Mouse (Mus musculus) hindbrain, embryonic 13.5 days (tissue): ENCODE results near the gene Capn2. TPM values are rescaled to one million over a fixed set of nuclear protein-coding genes. Genes with fewer than 3 reads are reported as not detected.

Experiments used
- ATAC-seq: fragments of 200-750 bp; cut with Nextera tagmentation; 2 replicates; pipeline ENCODE4 v1.8.0; 2017; ENCODE audit warnings: moderate TSS enrichment; ENCODE audit not compliant: low FRiP score
- H3K27ac ChIP-seq: fragments of 300-500 bp; sonication (generic); 2 replicates; pipeline ENCODE4 v1.5.1; 2015; ENCODE audit warnings: inconsistent platforms, mild to moderate bottlenecking, moderate library complexity
- H3K27me3 ChIP-seq: fragments of 300-500 bp; sonication (generic); 2 replicates; pipeline ENCODE4 v1.6.1; 2015; ENCODE audit warnings: mild to moderate bottlenecking, inconsistent platforms
- H3K36me3 ChIP-seq: fragments of 300-500 bp; sonication (generic); 2 replicates; pipeline ENCODE4 v1.6.1; 2015; ENCODE audit warnings: mild to moderate bottlenecking, inconsistent platforms
- H3K4me1 ChIP-seq: fragments of 300-500 bp; sonication (generic); replicated peaks from 2 replicates; pipeline ENCODE4 v1.6.1; 2015; ENCODE audit warnings: inconsistent platforms
- H3K4me2 ChIP-seq: fragments of 300-500 bp; sonication (generic); 2 replicates; pipeline ENCODE4 v1.6.1; 2015; ENCODE audit warnings: inconsistent platforms, mild to moderate bottlenecking, moderate library complexity
- H3K4me3 ChIP-seq: fragments of 300-500 bp; sonication (generic); 2 replicates; pipeline ENCODE4 v1.5.1; 2015; ENCODE audit warnings: mild to moderate bottlenecking, inconsistent platforms
- H3K9ac ChIP-seq: fragments of 300-500 bp; sonication (generic); 2 replicates; pipeline ENCODE4 v1.6.1; 2015; ENCODE audit warnings: mild to moderate bottlenecking, inconsistent platforms
- H3K9me3 ChIP-seq: fragments of 300-500 bp; sonication (generic); 2 replicates; pipeline ENCODE4 v1.6.1; 2016; ENCODE audit warnings: inconsistent platforms
- WGBS: fragments of 180-500 bp; shearing (Covaris S2); methylation state at CpG from one replicate; pipeline ENCODE4 v1.1.7; 2015; 5-methylcytosine and 5-hydroxymethylcytosine counted together
- polyA plus RNA-seq: library from polyadenylated mRNA; unstranded; fragments of >200 nt; fragmentation: Nextera tagmentation; extraction: Ambion mirVana; gene quantifications from 2 replicates; pipeline ENCODE4 v1.2.1, GENCODE M21; 2015

The Capn2 gene
- polyA plus RNA-seq, 1 experiment from 2014 or later: 85.0 TPM

DNA sequence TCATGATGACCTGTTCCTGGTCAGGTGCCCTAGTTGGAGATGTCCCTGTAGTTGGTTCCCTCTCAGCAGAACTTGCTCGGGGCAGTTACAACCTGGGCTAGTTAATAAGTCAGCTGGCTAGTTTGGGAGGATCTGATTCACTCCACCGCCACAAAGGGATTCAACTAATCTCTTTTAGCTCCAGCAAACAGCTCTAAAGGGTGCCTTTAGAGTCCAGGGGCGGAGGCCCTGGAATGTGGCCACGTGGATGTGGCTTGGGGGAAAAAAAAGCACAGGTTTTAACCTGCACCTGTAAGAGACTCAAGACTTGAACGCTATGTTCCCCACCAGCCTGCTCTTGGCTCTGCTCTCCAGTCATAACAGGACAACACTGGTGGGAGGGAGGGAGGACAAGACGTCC lies 20.7 kb downstream of the Capn2 start:
- H3K4me1 ChIP-seq: peaks cover 18% of the 10 kb centered on the region
- no peak overlapping the region for H3K4me3 ChIP-seq
- H3K9me3 ChIP-seq: no peaks in the 10 kb centered on the region
- ATAC-seq: no peak
- H3K36me3 ChIP-seq: peaks cover 4% of the 10 kb centered on the region; the same call in 1 of the 2 replicates
- no peak overlapping the region for H3K9ac ChIP-seq
- H3K27me3 ChIP-seq: no peaks in the 10 kb centered on the region
- H3K27ac ChIP-seq: no peak overlapping the region
- WGBS: 71% methylated on average over 6 of the region's 6 CpGs
- H3K4me2 ChIP-seq: no peak overlapping the region

DNA sequence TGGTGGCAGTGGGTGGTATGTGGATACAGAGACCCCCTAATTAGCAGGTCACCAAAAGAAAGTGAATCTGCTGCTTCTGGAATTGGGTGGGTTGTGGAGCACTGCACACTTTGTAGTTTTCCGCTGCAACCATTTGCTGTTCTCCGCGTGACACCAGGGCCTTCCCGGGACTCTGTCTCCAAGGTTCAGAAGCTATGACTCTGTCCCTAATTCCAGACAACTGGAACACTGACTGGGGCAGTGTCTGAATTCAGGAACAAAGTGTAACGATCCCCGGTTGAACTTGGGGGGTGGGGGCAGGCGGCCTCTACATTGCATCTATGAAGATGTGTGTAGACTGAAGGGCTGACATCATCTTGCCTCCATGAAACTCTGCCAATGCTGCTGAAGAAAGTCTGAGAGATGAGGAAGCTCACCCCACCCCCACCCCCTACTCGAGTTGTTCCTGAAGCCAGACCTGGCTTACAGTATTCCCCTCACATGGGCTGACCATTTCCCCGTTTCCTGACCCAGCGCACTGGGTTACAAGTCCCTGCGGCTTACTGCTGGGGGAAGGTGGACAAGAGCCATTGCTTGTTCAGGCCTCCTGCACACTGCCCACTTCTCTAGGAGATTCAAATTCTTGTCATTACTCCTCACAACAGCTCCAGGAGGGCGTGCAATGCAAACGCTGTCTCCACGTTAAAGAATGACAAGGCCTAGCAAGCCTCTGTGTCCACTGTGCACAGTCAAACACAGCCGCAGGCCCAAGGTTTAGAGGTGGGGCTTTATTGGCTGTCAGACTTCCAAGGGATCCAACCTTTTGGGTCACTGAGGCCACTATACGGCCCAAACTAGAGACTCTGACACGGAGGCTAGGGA lies 22.9 kb downstream of the Capn2 start:
- peaks cover 23% of the 10 kb centered on the region for H3K4me1 ChIP-seq
- no peak overlapping the region for H3K4me3 ChIP-seq
- no peaks in the 10 kb centered on the region for H3K9me3 ChIP-seq
- peaks cover 18% of the 10 kb centered on the region for H3K36me3 ChIP-seq
- no peak for ATAC-seq
- H3K27ac ChIP-seq: peak overlapping the region; percentile 13; the same call in 1 of the 2 replicates
- no peak overlapping the region for H3K9ac ChIP-seq
- no peaks in the 10 kb centered on the region for H3K27me3 ChIP-seq
- WGBS: 80% methylated on average over 17 of the region's 17 CpGs
- H3K4me2 ChIP-seq: no peak overlapping the region

DNA sequence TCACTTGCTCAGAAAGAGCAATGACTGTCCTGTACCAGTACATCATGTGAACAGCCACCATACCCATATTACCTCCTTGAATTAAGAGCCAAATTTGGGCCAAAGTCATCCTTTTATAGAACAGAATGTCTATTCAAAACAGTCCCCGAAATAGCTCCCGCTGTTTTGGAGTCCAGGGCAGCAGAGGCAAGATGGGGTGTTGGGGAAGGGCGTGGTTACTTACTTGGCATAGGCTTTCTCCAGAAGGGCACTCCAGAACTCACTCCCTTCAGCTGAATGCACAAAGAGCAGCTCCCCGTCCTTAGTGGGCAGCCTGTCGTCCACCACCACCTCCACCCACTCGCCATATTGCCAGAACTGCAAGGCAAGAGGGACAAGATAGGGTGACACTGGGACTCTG lies 25.6 kb downstream of the Capn2 start:
- Histone ChIP-seq H3K27ac (no peak overlapping the region), H3K9ac (no peak overlapping the region), H3K27me3 (no peaks in the 10 kb centered on the region), H3K4me3 (no peak overlapping the region), H3K9me3 (no peaks in the 10 kb centered on the region), H3K4me2 (no peak overlapping the region), H3K4me1 (peaks cover 19% of the 10 kb centered on the region), H3K36me3 (peaks cover 44% of the 10 kb centered on the region)
- ATAC-seq: no peak
- WGBS: 93% methylated on average over 6 of the region's 6 CpGs

DNA sequence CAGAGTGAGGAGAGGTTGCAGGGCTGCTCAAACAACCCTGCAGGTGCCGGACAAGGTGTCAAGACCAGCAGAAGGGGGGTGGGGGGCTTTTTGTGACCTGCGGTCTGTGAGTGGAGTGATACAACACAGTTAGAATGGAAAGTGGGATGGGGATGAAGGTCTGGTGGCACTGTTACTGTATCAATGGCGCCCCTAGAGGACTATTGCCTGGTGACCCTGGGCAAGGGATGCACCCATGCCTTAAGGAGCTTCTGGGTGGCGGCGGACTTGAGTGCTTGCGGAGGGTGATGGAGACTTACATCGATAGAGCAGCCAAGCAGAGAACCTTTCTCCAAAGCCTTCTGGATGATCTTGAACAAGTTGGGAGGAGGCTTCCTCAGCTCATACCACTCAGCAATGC lies 26.8 kb downstream of the Capn2 start:
- Histone ChIP-seq H3K4me3 (no peak overlapping the region), H3K27ac (no peak overlapping the region), H3K4me1 (peaks cover 19% of the 10 kb centered on the region), H3K27me3 (no peaks in the 10 kb centered on the region), H3K9me3 (no peaks in the 10 kb centered on the region), H3K36me3 (peaks cover 54% of the 10 kb centered on the region), H3K4me2 (no peak overlapping the region), H3K9ac (no peak overlapping the region)
- no peak for ATAC-seq
- 84% methylated on average over 7 of the region's 7 CpGs for WGBS

DNA sequence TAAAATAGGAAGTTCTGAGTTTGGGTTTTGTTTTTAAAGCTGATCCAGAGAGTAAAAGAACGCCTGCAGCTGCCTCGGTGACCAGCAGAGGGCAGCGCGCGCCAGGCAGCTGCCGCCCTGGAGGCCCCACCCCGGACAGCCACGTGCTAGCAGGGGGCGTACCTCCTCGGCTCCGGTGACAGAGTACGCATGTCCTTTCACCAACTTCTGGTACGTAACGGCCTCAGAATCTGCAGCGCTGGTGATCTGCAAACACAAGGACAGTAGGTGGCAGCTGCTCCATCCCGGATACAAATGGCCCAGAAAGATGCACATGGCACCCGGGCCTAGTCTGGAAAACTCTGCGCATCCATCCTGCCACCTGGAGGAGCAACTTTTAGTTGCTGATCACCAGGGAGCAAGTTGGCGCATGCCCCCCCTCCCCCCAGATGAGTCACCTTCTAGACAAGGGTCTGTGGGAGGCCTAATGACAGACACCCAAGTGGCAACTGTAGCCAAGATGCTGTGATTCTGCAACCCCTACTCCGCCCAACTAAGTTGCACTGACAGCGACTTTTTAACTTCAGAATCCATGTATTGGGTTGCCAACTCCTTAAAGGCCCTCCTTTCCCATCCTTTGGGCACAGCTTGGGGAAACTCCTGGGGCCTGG lies 27.5 kb downstream of the Capn2 start:
- Histone ChIP-seq H3K36me3 (peaks cover 61% of the 10 kb centered on the region), H3K9ac (peak overlapping the region; percentile 51; the same call in 1 of the 2 replicates), H3K9me3 (no peaks in the 10 kb centered on the region), H3K27ac (peak overlapping the region; percentile 66), H3K27me3 (no peaks in the 10 kb centered on the region), H3K4me1 (peaks cover 17% of the 10 kb centered on the region), H3K4me2 (peak overlapping the region; percentile 52), H3K4me3 (peak overlapping the region; percentile 24; the same call in 1 of the 2 replicates)
- peak; percentile 91 for ATAC-seq
- 11% methylated on average over 21 of the region's 21 CpGs for WGBS

DNA sequence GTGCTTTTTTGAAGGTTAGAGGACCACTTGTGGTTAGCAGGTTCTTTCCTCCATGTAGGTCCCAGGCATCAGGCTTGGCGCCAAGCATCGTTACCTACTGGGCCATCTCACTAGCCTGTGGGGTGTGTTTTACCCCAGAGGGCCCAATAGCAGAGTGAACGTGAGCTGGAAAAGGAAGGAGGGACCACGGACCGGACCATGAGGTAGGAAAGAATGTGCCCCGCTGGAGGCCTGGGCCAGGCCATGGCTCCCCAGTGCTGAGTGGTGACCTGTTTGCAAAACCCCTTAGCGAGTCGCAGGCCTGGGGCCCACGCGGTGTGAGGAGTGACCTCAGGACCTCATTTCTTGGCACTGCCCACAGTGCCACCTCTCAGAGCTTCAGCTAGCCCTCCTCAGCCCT lies 28.9 kb downstream of the Capn2 start:
- ATAC-seq: no peak
- no peaks in the 10 kb centered on the region for H3K9me3 ChIP-seq

DNA sequence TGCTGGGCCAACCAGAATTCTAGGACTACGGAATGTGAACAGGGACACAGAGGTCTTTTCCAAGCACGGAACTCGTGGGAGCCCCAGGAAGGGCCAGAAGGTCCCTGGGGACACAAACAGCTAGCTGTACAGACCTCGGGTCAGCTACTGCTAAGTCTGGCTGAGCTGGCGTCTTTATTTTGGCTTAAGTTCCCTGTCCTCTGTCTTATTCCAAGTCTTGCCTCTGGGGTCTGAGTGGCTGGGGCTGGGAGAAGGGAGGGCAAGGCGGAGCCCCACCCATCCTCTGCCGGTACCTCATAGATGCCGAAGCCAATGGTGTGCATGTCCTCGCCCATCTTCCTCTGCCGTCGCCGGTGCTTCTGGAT lies 33.5 kb downstream of the Capn2 start:
- Histone ChIP-seq H3K4me1 (no peaks in the 10 kb centered on the region), H3K36me3 (peaks cover 94% of the 10 kb centered on the region)
- WGBS: 91% methylated on average over 12 of the region's 12 CpGs

More for the DNA sequence above, 28.9 kb downstream of the Capn2 start:
- H3K36me3 ChIP-seq: peaks cover 74% of the 10 kb centered on the region
- no peak overlapping the region for H3K9ac ChIP-seq
- H3K4me2 ChIP-seq: no peak overlapping the region
- H3K27me3 ChIP-seq: no peaks in the 10 kb centered on the region
- WGBS: 94% methylated on average over 10 of the region's 10 CpGs
- H3K27ac ChIP-seq: no peak overlapping the region
- peaks cover 6% of the 10 kb centered on the region; the same call in 1 of the 2 replicates for H3K4me1 ChIP-seq
- no peak overlapping the region for H3K4me3 ChIP-seq

DNA sequence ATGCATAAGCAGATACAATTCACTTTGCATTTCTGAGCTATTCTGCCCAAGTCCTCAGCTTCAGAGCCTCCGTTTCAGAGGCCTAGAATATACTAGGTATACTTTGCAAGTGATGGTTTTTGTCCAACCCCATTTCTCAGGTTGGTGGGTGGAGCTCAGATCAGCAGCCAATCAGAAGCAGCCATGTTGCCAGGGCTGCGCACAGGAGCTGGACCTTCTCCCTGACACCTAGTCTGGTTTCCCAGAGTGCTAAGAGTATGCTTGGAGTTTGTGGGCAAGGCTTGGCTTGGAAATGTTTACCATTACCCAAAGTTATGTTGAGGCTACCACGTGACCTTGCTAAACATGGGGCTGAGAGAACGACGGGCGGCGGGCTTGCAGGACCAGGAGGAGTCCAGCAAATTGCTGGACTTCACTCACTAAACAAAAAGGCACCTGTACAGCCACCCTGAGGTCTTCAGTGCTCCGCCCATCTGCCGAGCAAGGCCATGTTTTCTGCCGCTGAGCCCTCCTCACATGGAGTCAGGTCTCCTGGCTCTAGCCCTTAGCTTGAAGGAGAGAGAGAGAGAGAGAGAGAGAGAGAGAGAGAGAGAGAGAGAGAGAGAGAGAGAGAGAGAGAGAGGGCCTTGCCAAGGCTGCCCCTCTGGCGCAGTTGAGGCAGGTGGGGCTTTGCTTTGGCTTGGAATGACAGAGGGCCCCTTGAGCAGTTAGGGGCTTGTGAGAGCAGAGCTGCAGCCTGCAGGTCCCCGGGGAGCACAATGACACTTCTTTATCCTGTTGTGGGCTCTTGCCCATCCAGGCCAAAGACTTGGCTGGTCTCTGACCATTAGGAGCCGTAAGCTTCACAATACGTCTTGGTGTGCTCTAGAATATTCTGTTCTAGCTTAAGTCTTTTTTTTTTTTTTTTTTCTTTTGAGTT lies 34.2 kb downstream of the Capn2 start:
- H3K36me3 ChIP-seq: peaks cover 93% of the 10 kb centered on the region
- no peaks in the 10 kb centered on the region for H3K4me1 ChIP-seq
- no peak overlapping the region for H3K4me2 ChIP-seq
- H3K27ac ChIP-seq: no peak overlapping the region
- 92% methylated on average over 14 of the region's 14 CpGs for WGBS
- H3K9ac ChIP-seq: no peak overlapping the region
- ATAC-seq: no peak
- H3K27me3 ChIP-seq: no peaks in the 10 kb centered on the region
- no peak overlapping the region for H3K4me3 ChIP-seq
- no peaks in the 10 kb centered on the region for H3K9me3 ChIP-seq

More for the DNA sequence above, 33.5 kb downstream of the Capn2 start:
- Histone ChIP-seq H3K4me2 (no peak overlapping the region), H3K27me3 (no peaks in the 10 kb centered on the region), H3K9ac (no peak overlapping the region), H3K4me3 (no peak overlapping the region), H3K27ac (no peak overlapping the region), H3K9me3 (no peaks in the 10 kb centered on the region)
- no peak for ATAC-seq

DNA sequence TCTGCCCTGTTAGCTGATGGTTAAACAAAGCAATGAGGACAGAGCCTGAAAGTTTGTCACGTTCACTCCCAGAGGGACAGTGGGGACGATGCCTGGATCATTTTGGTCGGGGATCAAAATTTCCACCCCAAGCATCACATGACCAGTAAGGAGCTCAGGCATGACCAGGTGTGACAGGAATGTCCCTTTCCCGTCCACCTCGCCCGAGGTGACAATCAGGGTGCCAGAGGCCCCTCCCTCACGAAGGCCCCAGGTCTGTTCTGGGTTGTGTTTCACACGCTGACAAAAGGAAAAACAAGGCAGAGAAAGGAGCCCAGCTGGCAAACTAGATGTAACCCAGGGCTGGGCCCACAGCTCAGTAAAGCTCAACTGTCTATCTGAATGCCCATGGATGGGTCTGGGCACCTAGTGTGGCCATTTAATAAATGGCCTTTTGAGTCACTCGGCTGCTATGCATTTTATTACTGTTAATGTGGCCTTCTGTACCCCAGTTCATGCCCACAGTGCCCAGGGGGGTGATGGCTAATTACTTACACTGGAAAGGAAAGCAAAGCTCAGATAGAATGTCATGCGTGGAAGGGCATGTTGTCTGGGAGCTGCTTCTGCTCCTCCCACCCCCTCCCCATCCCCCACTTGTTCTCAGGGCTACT lies 35.6 kb downstream of the Capn2 start:
- peaks cover 93% of the 10 kb centered on the region for H3K36me3 ChIP-seq
- H3K27me3 ChIP-seq: no peaks in the 10 kb centered on the region
- ATAC-seq: no peak
- 85% methylated on average over 10 of the region's 10 CpGs for WGBS
- no peaks in the 10 kb centered on the region for H3K9me3 ChIP-seq
- no peak overlapping the region for H3K4me3 ChIP-seq
- no peaks in the 10 kb centered on the region for H3K4me1 ChIP-seq
- H3K9ac ChIP-seq: no peak overlapping the region
- no peak overlapping the region for H3K27ac ChIP-seq
- H3K4me2 ChIP-seq: no peak overlapping the region

DNA sequence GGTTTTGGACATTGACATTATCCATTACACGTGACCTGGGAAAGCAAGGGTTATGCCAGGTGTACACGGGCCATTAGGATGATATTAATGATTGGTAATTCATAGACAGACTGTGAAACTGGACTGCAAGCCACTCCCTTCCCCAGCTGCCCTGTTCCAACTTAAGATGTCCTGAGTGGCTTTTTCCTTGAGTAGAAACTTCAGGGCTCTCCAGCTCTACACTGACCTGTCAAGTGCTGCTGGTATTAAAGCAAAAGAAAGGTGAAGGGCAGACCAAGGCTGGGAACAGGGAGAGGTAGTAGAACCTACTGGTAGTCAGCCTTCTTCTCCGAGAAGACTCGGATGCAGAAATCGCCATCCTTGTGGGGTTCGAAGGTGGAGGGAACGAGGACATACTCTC lies 36.3 kb downstream of the Capn2 start:
- no peaks in the 10 kb centered on the region for H3K27me3 ChIP-seq
- no peak overlapping the region for H3K4me2 ChIP-seq
- ATAC-seq: no peak
- H3K9ac ChIP-seq: no peak overlapping the region
- H3K36me3 ChIP-seq: peaks cover 93% of the 10 kb centered on the region
- H3K4me1 ChIP-seq: no peaks in the 10 kb centered on the region
- no peak overlapping the region for H3K4me3 ChIP-seq
- H3K27ac ChIP-seq: no peak overlapping the region
- WGBS: 98% methylated on average over 7 of the region's 7 CpGs
- no peaks in the 10 kb centered on the region for H3K9me3 ChIP-seq

DNA sequence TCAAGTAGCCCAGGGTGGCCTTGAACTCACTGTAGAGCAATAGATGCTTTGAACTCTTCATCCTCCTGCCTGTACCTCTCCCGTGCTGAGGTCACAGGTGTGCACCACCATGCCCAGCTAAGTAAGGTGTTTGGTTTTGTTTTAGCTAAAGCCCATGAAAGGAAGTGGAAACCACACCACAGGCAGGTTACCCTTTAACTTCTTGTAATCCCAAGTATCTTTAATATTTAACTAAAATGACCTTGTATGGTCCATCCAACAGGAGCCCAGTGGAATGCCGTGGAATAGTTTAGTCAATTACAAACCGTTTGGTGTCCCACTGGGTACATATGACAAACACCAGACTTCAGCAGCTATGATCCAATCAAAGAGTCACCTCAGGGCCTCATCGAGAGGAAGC lies 38.5 kb downstream of the Capn2 start:
- Histone ChIP-seq H3K9me3 (no peaks in the 10 kb centered on the region), H3K27ac (no peak overlapping the region), H3K36me3 (peaks cover 94% of the 10 kb centered on the region), H3K4me2 (no peak overlapping the region), H3K4me1 (no peaks in the 10 kb centered on the region), H3K27me3 (no peaks in the 10 kb centered on the region), H3K4me3 (no peak overlapping the region), H3K9ac (no peak overlapping the region)
- 85% methylated on average over 4 of the region's 4 CpGs for WGBS
- ATAC-seq: no peak
